Mouse (Mus musculus) kidney, postnatal 10 days (tissue): ENCODE data around the gene Gm10959.

Experiments used
- DNase-seq: peaks from one replicate; pipeline ENCODE4 v3.0.0; 2021; ENCODE audit warnings: mixed read lengths

The Gm10959 gene

DNA sequence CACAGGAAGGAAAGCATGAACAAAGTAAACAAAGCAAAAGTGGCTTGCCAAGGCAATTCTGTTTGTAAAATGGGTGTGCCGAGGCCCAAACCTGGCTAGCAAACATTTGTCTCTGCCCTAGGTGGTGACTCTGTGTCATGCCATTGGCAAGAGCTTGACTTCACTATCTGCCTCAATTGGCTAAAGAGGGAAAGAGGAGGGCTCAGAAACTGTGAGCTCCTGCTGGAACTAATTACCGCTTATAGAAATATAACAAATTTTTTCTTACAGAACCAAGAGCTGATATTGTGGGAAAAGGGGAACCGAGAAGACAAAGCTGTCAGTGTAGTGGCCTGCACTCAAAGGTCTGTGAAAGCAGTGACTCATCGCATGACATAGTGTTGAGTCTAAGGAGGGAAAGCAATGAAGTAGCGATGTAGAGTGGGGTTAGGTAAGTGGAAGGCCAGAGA, 30.8 kb downstream of the Gm10959 start:
- no peak for DNase-seq

DNA sequence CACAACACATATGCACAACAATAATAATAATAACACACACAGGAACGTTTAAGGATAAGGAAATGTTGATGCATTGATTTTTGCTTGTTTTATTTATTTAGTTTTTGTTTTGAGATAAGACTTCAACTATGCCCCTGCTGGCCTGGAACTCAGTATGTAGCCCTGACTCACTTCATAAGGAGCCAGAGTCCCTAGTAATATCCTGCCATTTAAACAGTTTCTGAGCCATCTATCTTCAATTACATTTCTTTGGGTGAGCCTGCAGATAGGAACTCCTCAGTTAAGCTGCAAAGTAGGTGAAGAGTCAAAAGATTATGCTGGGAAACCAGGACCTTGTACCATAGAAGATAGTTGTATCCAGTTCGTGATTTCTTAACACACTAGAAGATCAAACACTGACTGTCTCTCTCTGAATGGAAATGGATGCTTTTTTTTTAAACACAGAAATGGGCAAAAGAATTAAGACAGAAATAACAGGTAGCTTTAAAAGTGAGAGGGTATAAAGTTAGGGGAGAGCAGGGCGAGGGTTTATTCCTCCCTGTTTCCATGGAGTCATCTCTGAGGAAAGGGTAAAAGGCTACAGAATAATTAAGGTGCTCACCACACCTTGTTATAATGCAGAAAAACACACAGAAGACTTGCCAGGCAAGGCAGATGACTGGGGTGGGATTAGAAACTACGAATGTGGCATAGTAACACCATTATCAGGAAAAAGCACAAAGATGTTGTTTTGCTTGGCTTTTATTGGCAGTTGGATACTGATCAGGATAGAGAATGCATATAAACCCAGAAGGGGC, 31.5 kb downstream of the Gm10959 start:
- no peak for DNase-seq

- DNase-seq = no peak
These were observed 40.4 kb downstream of the Gm10959 start for GRCm38 (mm10) chr3:122878705-122879315.

- no peak for DNase-seq
These were observed 41.6 kb downstream of the Gm10959 start for GRCm38 (mm10) chr3:122877543-122877942.

- no peak for DNase-seq
These were observed 42.3 kb downstream of the Gm10959 start for GRCm38 (mm10) chr3:122876870-122877269.

GRCm38 (mm10) chr3:122871596-122871995, 47.6 kb downstream of the Gm10959 start:
- no peak for DNase-seq

DNA sequence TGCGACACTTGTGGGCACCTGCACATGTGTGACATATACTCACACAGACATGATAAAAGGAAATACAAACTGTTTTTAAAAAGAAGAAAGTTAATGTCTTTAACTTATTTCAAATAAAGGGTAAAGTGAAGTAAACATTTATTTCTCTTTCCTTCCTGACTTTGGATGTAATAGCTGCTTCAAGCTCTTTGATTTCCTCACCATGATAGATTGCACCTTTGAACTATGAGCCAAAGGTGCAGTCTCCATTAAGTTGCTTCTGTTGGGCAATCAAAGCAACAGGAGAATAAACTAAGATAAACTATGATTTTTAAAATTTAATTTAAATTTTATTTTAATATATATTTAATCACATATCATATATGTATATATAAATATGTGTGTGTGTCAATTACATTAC, 50.9 kb downstream of the Gm10959 start:
- DNase-seq = no peak

- DNase-seq = no peak
These were observed 54.1 kb downstream of the Gm10959 start for GRCm38 (mm10) chr3:122865092-122865491.
